Mouse (Mus musculus): ENCODE data around the gene Kdm1a.

Gene Kdm1a

GRCm38 (mm10) chr4:136602018-136602554 is 437 bp downstream of the Kdm1a start:
- DNase-seq (ENCODE audit: low spot score), result peak; percentile 30

GRCm38 (mm10) chr4:136601476-136601875 is 1.0 kb downstream of the Kdm1a start:
- DNase-seq (ENCODE audit: low spot score), result peak; percentile 83

GRCm38 (mm10) chr4:136600536-136600935 is 2.0 kb downstream of the Kdm1a start:
- no peak for DNase-seq (ENCODE audit: low spot score)

- no peak for DNase-seq (ENCODE audit: low spot score)
Observed at GRCm38 (mm10) chr4:136599869-136600268, 2.7 kb downstream of the Kdm1a start.

- DNase-seq (ENCODE audit: low spot score), result no peak
Observed at GRCm38 (mm10) chr4:136598268-136598876, 4.2 kb downstream of the Kdm1a start.

- DNase-seq (ENCODE audit: low spot score), result no peak
Observed at GRCm38 (mm10) chr4:136595221-136595620, 7.3 kb downstream of the Kdm1a start.

GRCm38 (mm10) chr4:136594006-136594405 is 8.5 kb downstream of the Kdm1a start:
- DNase-seq (ENCODE audit: low spot score), result peak; percentile 59

- DNase-seq (ENCODE audit: low spot score), result no peak
Observed at GRCm38 (mm10) chr4:136592111-136592510, 10.4 kb downstream of the Kdm1a start.

GRCm38 (mm10) chr4:136588003-136588402 is 14.5 kb downstream of the Kdm1a start:
- no peak for DNase-seq (ENCODE audit: low spot score)

- DNase-seq (ENCODE audit: low spot score), result no peak
Observed at GRCm38 (mm10) chr4:136587221-136587827, 15.2 kb downstream of the Kdm1a start.

- no peak for DNase-seq (ENCODE audit: low spot score)
Observed at GRCm38 (mm10) chr4:136581885-136582284, 20.6 kb downstream of the Kdm1a start.

- no peak for DNase-seq (ENCODE audit: low spot score)
Observed at GRCm38 (mm10) chr4:136569998-136570397, 32.5 kb downstream of the Kdm1a start.

GRCm38 (mm10) chr4:136568629-136569028 is 33.9 kb downstream of the Kdm1a start:
- no peak for DNase-seq (ENCODE audit: low spot score)

- no peak for DNase-seq (ENCODE audit: low spot score)
Observed at GRCm38 (mm10) chr4:136562755-136563154, 39.8 kb downstream of the Kdm1a start.

- no peak for DNase-seq (ENCODE audit: low spot score)
Observed at GRCm38 (mm10) chr4:136560270-136560991, 42.1 kb downstream of the Kdm1a start.

- DNase-seq (ENCODE audit: low spot score), result no peak
Observed at GRCm38 (mm10) chr4:136559690-136560089, 42.8 kb downstream of the Kdm1a start.

GRCm38 (mm10) chr4:136557638-136558037 is 44.9 kb downstream of the Kdm1a start:
- no peak for DNase-seq (ENCODE audit: low spot score)

- no peak for DNase-seq (ENCODE audit: low spot score)
Observed at GRCm38 (mm10) chr4:136553108-136553507, 49.4 kb downstream of the Kdm1a start.

GRCm38 (mm10) chr4:136548381-136548801 is 54.1 kb downstream of the Kdm1a start:
- no peak for DNase-seq (ENCODE audit: low spot score)

GRCm38 (mm10) chr4:136547721-136548120 is 54.8 kb downstream of the Kdm1a start:
- DNase-seq (ENCODE audit: low spot score), result no peak

- DNase-seq (ENCODE audit: low spot score), result no peak
Observed at GRCm38 (mm10) chr4:136546279-136547045, 56.1 kb downstream of the Kdm1a start.

GRCm38 (mm10) chr4:136545151-136545550 is 57.4 kb downstream of the Kdm1a start:
- no peak for DNase-seq (ENCODE audit: low spot score)

All from adipocyte (in vitro differentiated cells).